Mouse (Mus musculus) embryonic facial prominence, embryonic 12.5 days (tissue): ENCODE data around the gene BC051142. TPM values are rescaled to one million over a fixed set of nuclear protein-coding genes. Genes with fewer than 3 reads are reported as not detected.
A peak's percentile ranks its signal among the peaks of the same experiment; 100 is the strongest.

Experiments used
- ATAC-seq: fragments of 200-750 bp; cut with Nextera tagmentation; 2 replicates; pipeline ENCODE4 v1.8.0; 2017; ENCODE audit not compliant: insufficient number of reproducible peaks, insufficient read depth, low FRiP score, low TSS enrichment
- H3K27ac ChIP-seq: fragments of 300-500 bp; sonication (generic); 2 replicates; pipeline ENCODE4 v1.5.1; 2016; ENCODE audit warnings: mild to moderate bottlenecking
- H3K27me3 ChIP-seq: fragments of 300-500 bp; sonication (generic); 2 replicates; pipeline ENCODE4 v1.6.1; 2016; ENCODE audit warnings: mild to moderate bottlenecking, moderate library complexity
- H3K36me3 ChIP-seq: fragments of 300-500 bp; sonication (generic); 2 replicates; pipeline ENCODE4 v1.6.1; 2016; ENCODE audit warnings: mild to moderate bottlenecking
- H3K4me1 ChIP-seq: fragments of 300-500 bp; sonication (generic); 2 replicates; pipeline ENCODE4 v1.6.1; 2016
- H3K4me2 ChIP-seq: fragments of 300-500 bp; sonication (generic); replicated peaks from 2 replicates; pipeline ENCODE4 v1.6.1; 2016; ENCODE audit warnings: mild to moderate bottlenecking, moderate library complexity
- H3K4me3 ChIP-seq: fragments of 300-500 bp; sonication (generic); 2 replicates; pipeline ENCODE4 v1.5.1; 2016; ENCODE audit warnings: mild to moderate bottlenecking
- H3K9ac ChIP-seq: fragments of 300-500 bp; sonication (generic); 2 replicates; pipeline ENCODE4 v1.6.1; 2016; ENCODE audit warnings: mild to moderate bottlenecking, moderate library complexity
- H3K9me3 ChIP-seq: fragments of 300-500 bp; sonication (generic); 2 replicates; pipeline ENCODE4 v1.6.1; 2016; ENCODE audit warnings: mild to moderate bottlenecking, moderate library complexity
- WGBS: fragments of 180-500 bp; shearing (Covaris S2); methylation state at CpG from one replicate; pipeline ENCODE4 v1.1.7; 2016; 5-methylcytosine and 5-hydroxymethylcytosine counted together
- polyA plus RNA-seq: library from polyadenylated mRNA; unstranded; fragments of >200 nt; fragmentation: Nextera tagmentation; extraction: Ambion mirVana; gene quantifications from 2 replicates; pipeline ENCODE4 v1.2.1, GENCODE M21; 2016

Gene BC051142
- polyA plus RNA-seq, 1 experiment from 2014 or later: 1.00 TPM

DNA sequence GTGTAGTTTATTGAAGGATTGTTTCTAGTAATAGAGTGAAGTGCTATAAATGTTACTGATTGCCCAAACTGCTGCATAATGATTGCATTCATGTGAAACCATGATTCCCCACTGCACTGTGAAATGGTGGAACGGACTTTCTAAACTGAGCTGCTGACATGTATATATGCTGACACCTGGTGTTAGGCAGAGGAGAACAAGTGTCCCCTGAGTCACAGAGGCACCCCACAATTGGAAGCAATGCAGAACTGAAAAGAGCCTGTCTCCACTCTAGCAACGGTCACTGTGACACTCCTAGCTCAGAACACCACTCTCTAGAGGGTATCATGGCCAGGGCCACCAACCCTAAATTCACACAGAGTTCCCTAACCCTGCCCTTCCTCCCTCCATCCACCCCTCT is 19.9 kb upstream of the BC051142 start:
- no peak for ATAC-seq
- H3K9ac ChIP-seq: no peak overlapping the region
- H3K36me3 ChIP-seq: no peaks in the 10 kb centered on the region
- no peak overlapping the region for H3K4me2 ChIP-seq
- H3K27me3 ChIP-seq: no peaks in the 10 kb centered on the region
- H3K9me3 ChIP-seq: no peaks in the 10 kb centered on the region
- WGBS: 83% methylated on average over 2 of the region's 2 CpGs
- H3K4me1 ChIP-seq: no peaks in the 10 kb centered on the region
- H3K4me3 ChIP-seq: no peak overlapping the region
- H3K27ac ChIP-seq: no peak overlapping the region

DNA sequence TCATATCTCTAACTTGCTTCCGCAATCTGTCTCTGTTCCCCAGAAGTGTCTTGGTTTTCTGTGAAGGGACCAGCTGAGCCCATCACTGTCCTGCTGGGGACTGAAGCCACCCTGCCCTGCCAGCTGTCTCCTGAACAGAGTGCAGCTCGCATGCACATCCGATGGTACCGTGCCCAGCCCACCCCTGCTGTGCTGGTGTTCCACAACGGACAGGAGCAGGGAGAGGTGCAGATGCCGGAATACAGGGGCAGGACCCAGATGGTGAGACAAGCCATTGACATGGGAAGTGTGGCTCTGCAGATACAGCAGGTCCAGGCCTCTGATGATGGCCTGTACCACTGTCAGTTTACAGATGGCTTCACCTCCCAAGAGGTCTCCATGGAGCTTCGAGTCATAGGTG is 19.2 kb upstream of the BC051142 start:
- ATAC-seq: no peak
- Histone ChIP-seq H3K9me3 (no peaks in the 10 kb centered on the region), H3K4me1 (no peaks in the 10 kb centered on the region), H3K4me2 (no peak overlapping the region), H3K4me3 (no peak overlapping the region), H3K36me3 (no peaks in the 10 kb centered on the region), H3K9ac (no peak overlapping the region), H3K27ac (no peak overlapping the region), H3K27me3 (no peaks in the 10 kb centered on the region)
- WGBS: 82% methylated on average over 7 of the region's 7 CpGs

DNA sequence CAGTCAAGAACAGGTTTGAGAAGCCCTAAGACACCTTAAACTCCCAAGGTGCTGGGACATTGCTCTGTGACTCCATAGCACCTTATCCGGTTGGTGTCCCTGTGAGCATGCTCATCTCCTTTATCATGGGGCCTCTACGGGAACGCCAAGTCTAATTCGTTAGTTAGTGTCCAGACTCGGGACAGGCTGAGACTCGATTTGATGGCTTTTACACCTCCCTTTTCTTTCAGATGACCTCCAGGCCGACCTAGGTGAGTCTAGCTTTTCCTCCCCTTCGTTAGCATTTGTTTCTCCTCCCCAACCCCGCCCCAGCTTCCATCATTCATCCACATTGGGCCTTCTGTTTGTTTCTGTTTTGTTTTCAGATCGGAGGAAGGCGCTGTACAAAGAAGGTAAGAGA is 16.7 kb upstream of the BC051142 start:
- no peak overlapping the region for H3K9ac ChIP-seq
- ATAC-seq: no peak
- H3K36me3 ChIP-seq: no peaks in the 10 kb centered on the region
- H3K9me3 ChIP-seq: no peaks in the 10 kb centered on the region
- H3K4me1 ChIP-seq: no peaks in the 10 kb centered on the region
- H3K27ac ChIP-seq: no peak overlapping the region
- H3K27me3 ChIP-seq: no peaks in the 10 kb centered on the region
- 73% methylated on average over 11 of the region's 11 CpGs for WGBS
- H3K4me2 ChIP-seq: no peak overlapping the region
- no peak overlapping the region for H3K4me3 ChIP-seq

DNA sequence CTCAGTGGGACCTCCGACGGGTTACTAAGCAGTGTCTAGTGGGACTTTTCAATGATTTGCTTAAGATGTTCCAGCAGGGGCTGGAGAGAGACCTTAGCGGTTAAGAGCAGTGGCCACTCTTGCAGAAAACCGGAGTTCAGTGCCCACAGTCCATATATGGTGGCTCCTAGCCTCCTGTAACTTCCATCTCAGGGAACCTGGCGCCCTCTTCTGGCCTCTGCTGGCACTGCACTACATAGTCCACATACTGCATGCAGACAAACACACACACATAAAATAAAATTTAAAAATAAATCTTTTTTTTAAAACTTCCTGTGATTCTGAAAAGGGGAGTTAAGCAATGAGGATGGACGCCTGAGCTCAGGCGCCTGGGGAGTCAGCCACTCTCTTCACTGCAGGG is 15.4 kb upstream of the BC051142 start:
- 69% methylated on average over 7 of the region's 7 CpGs for WGBS
- Histone ChIP-seq H3K4me3 (no peak overlapping the region), H3K4me2 (no peak overlapping the region), H3K4me1 (no peaks in the 10 kb centered on the region), H3K9me3 (no peaks in the 10 kb centered on the region), H3K27me3 (no peaks in the 10 kb centered on the region), H3K27ac (no peak overlapping the region), H3K9ac (no peak overlapping the region), H3K36me3 (no peaks in the 10 kb centered on the region)
- ATAC-seq: no peak

DNA sequence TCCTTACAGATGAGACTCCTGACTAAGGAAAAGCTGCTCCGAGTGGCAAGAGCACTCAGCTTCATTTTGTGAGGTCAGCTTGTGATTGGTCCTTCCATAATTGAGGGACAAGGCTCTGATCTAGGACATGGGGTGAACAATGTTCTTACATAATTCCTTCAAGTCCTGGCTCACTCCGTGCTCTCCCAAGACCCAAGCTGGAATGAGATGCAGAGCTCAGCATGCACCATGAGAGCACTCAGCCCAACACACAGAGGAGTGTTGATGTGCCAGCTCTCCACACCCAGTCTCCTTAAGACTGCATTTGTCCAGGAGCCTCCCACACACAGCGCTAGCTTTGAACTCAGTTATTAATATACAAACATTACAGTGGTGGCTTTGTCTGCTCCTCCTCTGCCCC is 13.9 kb upstream of the BC051142 start:
- Histone ChIP-seq H3K36me3 (no peaks in the 10 kb centered on the region), H3K4me3 (no peak overlapping the region), H3K4me1 (no peaks in the 10 kb centered on the region), H3K9me3 (no peaks in the 10 kb centered on the region), H3K9ac (no peak overlapping the region), H3K27ac (no peak overlapping the region), H3K4me2 (no peak overlapping the region), H3K27me3 (no peaks in the 10 kb centered on the region)
- 63% methylated on average over 3 of the region's 3 CpGs for WGBS
- ATAC-seq: no peak

DNA sequence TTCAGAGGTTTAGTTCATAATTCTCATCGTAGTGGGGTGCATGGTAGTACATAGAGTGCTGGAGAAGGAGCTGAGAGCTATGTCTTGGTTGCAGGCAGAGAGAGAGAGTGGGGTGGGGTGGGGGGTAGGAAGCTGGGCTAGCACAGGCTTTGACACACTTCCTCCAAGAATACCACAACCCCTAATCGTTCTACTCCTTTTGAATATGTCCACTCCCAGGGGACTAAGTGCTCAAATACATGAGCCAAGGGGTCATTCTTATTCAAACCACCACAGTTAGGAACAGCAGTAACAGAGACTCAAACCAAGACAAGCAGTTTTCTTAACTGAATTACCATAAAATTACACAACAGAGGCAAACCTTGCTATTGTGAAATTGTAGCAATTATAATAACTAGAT is 12.0 kb upstream of the BC051142 start:
- no peak for ATAC-seq
- no peaks in the 10 kb centered on the region for H3K36me3 ChIP-seq
- H3K27ac ChIP-seq: no peak overlapping the region
- H3K4me1 ChIP-seq: no peaks in the 10 kb centered on the region
- no peak overlapping the region for H3K4me3 ChIP-seq
- H3K9me3 ChIP-seq: no peaks in the 10 kb centered on the region
- 78% methylated on average over 2 of the region's 2 CpGs for WGBS
- peaks cover 7% of the 10 kb centered on the region for H3K27me3 ChIP-seq
- no peak overlapping the region for H3K9ac ChIP-seq
- no peak overlapping the region for H3K4me2 ChIP-seq

DNA sequence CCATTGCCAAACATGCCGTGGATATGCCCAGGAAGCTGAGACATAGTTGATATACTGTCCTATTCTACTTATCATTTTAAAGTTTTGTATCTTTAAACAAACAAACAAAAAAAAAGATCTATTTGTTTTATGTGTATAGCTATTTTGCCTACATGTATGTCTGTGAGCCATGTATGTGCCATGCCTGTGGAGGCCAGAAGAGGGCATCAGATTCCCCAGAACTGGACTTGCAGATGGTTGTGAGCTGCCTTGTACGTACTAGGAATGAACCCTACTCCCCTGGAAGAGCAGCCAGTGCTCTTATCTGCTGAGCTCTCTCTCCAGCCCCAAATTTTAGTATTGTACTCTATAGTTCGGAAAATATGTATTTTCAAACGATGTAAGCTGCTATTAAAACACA is 10.1 kb upstream of the BC051142 start:
- WGBS: 32% methylated on average over 4 of the region's 4 CpGs
- no peak overlapping the region for H3K9ac ChIP-seq
- peaks cover 10% of the 10 kb centered on the region for H3K27me3 ChIP-seq
- H3K4me1 ChIP-seq: no peaks in the 10 kb centered on the region
- no peaks in the 10 kb centered on the region for H3K9me3 ChIP-seq
- no peak overlapping the region for H3K4me2 ChIP-seq
- no peaks in the 10 kb centered on the region for H3K36me3 ChIP-seq
- ATAC-seq: no peak
- no peak overlapping the region for H3K4me3 ChIP-seq
- H3K27ac ChIP-seq: no peak overlapping the region

DNA sequence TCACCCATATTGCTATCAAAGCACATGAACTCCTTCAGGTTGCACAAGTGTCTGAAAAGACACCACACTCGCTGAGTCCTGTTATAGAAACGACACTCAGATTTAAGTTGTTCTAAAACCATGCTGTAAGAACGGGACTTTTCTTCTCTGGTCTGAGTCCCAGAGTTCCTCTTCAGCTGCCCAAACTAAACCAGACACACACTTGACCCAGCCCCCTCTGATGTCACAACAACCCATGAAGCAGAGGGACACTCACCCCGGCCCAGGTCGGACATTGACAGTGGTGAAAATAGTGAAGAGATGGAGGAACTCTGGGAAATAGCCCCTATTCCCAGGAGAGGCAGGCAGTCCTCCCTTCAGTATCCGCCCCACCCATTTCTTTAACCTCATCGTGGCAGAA is 7.1 kb upstream of the BC051142 start:
- Histone ChIP-seq H3K27me3 (peaks cover 10% of the 10 kb centered on the region), H3K36me3 (no peaks in the 10 kb centered on the region), H3K9ac (no peak overlapping the region), H3K9me3 (no peaks in the 10 kb centered on the region), H3K27ac (no peak overlapping the region), H3K4me1 (no peaks in the 10 kb centered on the region), H3K4me2 (0 out of 2 replicates have a peak overlapping the region, but pooled peaks have one; percentile 64), H3K4me3 (no peak overlapping the region)
- WGBS: 73% methylated on average over 7 of the region's 7 CpGs
- no peak for ATAC-seq

DNA sequence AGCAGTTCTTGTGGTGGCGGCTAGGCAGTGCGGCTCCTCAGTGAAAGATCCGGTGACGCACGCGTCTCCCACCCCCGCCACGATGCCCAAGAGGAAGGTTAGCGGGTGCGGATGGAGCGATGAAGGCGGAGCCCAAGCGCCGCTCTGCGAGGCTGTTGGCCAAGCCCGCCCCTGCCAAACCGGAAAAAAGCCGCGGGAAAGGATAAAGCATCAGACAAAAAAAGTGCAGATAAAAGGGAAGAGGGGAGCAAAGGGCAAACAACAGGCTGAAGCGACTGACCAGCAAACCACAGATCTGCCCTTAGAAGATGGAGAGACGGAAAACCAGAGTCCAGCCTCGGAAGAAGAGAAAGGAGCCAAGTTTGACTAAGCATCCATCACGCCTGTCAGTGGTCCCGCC is 6.3 kb upstream of the BC051142 start:
- ATAC-seq: no peak
- H3K27me3 ChIP-seq: peaks cover 10% of the 10 kb centered on the region
- WGBS: 3% methylated on average over 24 of the region's 24 CpGs
- H3K27ac ChIP-seq: no peak overlapping the region
- H3K36me3 ChIP-seq: no peaks in the 10 kb centered on the region
- peak overlapping the region; percentile 31 for H3K4me3 ChIP-seq
- H3K9me3 ChIP-seq: no peaks in the 10 kb centered on the region
- H3K4me1 ChIP-seq: no peaks in the 10 kb centered on the region
- peak overlapping the region; percentile 64 for H3K4me2 ChIP-seq
- 0 out of 2 replicates have a peak overlapping the region, but pooled peaks have one; percentile 15 for H3K9ac ChIP-seq

DNA sequence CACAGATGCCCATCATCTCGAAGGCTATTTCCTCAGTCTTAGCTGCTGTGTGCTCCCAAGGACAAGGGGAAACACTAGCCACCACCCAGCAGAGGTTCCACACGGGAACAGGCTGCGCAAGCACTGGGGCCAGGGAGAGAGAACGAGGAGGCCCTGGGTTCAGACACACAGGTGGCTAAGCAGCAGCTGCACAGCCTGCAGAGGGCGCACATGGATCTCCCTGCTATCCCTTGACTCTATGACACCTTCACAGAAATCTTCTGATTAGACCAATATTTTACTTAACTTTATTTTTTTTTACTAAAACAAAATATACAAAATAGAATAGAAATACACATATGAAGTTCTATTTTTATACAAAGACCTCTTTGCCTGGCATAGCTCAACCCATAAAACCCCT is 1.3 kb upstream of the BC051142 start:
- Histone ChIP-seq H3K9ac (no peak overlapping the region), H3K4me3 (no peak overlapping the region), H3K27ac (no peak overlapping the region), H3K4me2 (no peak overlapping the region), H3K27me3 (no peaks in the 10 kb centered on the region), H3K4me1 (no peaks in the 10 kb centered on the region), H3K9me3 (no peaks in the 10 kb centered on the region), H3K36me3 (no peaks in the 10 kb centered on the region)
- WGBS: 69% methylated on average over 5 of the region's 5 CpGs
- ATAC-seq: no peak

DNA sequence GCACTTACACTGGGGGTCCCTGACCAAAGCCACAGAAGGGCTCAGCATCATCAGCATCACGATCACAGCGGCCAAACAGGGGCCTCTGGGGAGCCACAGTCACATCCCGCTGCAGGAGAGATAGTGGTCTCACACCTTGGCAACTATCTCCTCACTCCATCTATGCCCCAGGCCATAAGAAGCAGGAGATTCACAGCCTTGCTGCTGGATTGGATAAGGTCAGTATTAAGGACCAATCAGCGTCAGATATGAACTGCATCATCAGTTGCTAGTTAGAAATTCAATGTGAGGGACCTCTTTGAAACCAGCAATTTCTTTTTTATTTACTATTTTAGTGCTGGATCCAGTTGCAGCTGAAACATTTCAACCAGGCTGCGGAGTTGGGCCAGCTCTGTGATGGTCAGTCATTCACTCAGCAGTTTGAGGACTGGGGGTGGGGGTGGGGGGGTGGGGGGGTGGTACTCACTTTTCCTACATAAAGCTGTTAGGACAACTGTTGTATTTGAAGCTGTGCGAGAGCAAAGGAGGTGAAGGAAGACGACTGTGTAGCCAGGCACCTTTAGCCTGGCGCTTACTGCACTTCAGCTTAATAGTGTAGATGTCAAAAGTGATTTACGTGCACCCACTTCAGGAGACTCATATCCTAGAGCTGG is 436 bp upstream of the BC051142 start:
- Histone ChIP-seq H3K4me2 (peak overlapping the region; percentile 64), H3K4me3 (peak overlapping the region; percentile 50), H3K9ac (no peak overlapping the region), H3K27me3 (no peaks in the 10 kb centered on the region), H3K27ac (peak overlapping the region; percentile 84; the same call in 1 of the 2 replicates), H3K36me3 (no peaks in the 10 kb centered on the region), H3K4me1 (no peaks in the 10 kb centered on the region), H3K9me3 (no peaks in the 10 kb centered on the region)
- peak; percentile 74 for ATAC-seq
- WGBS: 14% methylated on average over 9 of the region's 9 CpGs

DNA sequence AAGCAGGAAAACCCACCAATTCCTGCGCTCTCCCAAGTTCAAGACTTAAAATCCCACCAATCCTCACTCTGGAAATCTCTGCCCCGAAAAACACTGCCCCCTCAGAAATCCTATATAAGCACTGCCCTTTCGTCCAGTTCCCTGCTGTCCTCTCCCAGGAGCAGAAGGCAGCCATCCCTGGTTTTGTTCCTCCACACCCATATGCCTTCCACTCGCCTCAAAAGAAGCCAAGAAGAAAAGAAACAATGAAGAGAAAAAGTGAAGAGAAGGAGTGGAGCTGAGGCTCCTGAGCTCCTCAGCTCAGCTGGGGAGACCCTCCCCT is 735 bp downstream of the BC051142 start:
- H3K4me1 ChIP-seq: no peaks in the 10 kb centered on the region
- no peak overlapping the region for H3K9ac ChIP-seq
- no peak for ATAC-seq
- peak overlapping the region; percentile 50 for H3K4me3 ChIP-seq
- no peaks in the 10 kb centered on the region for H3K9me3 ChIP-seq
- no peaks in the 10 kb centered on the region for H3K36me3 ChIP-seq
- H3K27ac ChIP-seq: no peak overlapping the region
- WGBS: 43% methylated on average over 4 of the region's 4 CpGs
- H3K4me2 ChIP-seq: peak overlapping the region; percentile 64
- H3K27me3 ChIP-seq: no peaks in the 10 kb centered on the region

DNA sequence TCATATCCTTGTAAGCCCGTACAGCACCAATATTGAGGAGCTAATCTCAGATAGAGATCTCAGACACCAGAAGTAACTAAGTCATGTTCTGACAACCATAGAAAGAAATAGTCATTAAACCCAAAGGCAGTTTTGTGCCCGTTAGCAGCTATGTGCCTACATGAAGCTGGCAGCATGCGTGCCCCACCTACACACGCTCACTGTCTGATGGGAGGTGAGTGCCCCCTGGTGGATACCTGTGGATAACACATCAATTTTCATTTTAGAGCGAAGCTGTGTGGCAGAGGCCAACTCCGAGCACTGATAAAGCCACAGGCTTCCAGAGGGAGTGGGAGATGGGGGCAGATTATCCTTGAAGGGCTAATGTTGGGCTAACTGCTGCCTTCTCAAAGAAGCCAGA is 12.5 kb downstream of the BC051142 start:
- H3K9ac ChIP-seq: no peak overlapping the region
- WGBS: 27% methylated on average over 6 of the region's 6 CpGs
- H3K4me3 ChIP-seq: no peak overlapping the region
- no peaks in the 10 kb centered on the region for H3K9me3 ChIP-seq
- no peak for ATAC-seq
- no peak overlapping the region for H3K27ac ChIP-seq
- H3K4me1 ChIP-seq: no peaks in the 10 kb centered on the region
- 0 out of 2 replicates have a peak, but pooled peaks cover 2% of the 10 kb centered on the region for H3K27me3 ChIP-seq
- no peaks in the 10 kb centered on the region for H3K36me3 ChIP-seq
- H3K4me2 ChIP-seq: no peak overlapping the region
